Mouse (Mus musculus) left cerebral cortex, postnatal 36 days (tissue): ENCODE results near the gene Tmem253. TPM values are rescaled to one million over a fixed set of nuclear protein-coding genes. Genes with fewer than 3 reads are reported as not detected.

Experiments used
- DNase-seq, 2 experiments: peaks; one replicate each; pipeline ENCODE4 v3.0.0; 2021 to 2022; ENCODE audit warnings: low spot score in 2 of 2, mixed read lengths in 1 of 2
- intact Hi-C: fragments of 180-260 bp; cut with DNase I; formaldehyde crosslinking; loops from one replicate; pipeline ENCODE4 v1.15.1; 2025
- total RNA-seq, 2 experiments: library from RNA; stranded (reverse); gene quantifications; 2 replicates each; pipeline ENCODE4 v1.2.3; 2021

Gene Tmem253
- under 1 TPM in 1 of 2 experiments, not detected in 1; 0.72 TPM for total RNA-seq

- intact Hi-C loops: no loop called here
- no peak for DNase-seq
Observed at GRCm38 (mm10) chr14:52015445-52016100, at the start of gene Tmem253. Gene Tmem253 (plus strand): TSS chr14:52015658.

DNA sequence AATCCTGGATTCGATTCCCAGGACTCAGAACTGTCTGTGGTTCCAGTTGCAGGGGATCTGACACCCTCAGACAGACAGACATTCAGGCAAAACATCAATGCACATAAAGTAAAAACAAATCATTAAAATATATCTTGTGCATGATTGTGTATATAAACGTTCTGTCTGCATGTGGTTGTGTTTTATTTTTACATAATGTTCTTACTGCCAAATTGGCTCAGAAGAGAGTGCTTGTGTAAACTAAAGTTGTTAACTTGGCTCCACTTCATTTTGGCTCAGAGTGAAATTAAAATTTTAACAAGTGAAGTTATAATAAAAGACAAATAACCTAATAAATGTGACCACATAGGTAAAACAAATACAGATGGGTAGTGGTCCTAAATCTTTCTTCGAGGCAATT lies 48.1 kb upstream of the Tmem253 start:
- intact Hi-C loops: no loop called here
- DNase-seq: no peak

DNA sequence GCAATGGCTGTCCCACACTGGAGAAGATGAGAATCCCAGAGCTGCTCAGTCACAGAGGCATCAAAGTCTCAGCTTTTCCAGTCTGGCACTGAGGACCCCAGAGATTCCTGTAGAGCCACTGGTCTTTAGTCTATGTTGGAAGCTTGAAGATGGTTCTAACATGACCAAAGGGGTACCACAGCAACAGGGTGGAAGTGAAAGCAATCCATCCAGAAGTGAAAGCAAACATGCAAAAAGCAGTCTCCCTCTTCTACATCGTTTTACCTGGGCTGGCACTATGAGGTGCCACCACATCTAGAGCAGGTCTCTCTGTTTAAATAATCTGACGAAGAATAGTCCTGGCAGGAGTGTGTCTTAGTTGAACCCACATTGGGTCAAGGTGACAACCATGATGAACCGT lies 36.2 kb upstream of the Tmem253 start:
- intact Hi-C loops: no loop called here
- DNase-seq: no peak

DNA sequence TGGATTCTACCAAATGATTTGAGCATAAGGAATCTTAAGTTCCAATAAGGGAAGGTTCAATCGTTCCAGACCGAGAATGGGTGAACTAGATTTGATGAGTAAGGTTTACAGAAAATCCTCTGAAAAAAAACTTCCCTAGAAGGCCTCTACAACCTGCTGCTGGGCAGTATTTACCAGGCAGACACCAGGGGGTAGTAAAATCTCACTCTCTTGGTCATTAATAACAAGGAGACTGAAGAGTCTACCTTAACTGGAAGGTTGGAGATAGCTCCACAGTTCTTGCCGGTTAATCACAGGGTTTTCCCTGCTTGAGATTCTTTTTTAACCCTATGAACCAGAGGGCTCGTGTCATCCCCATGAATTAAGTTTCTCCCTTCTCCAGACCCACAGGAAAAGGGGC lies 32.2 kb upstream of the Tmem253 start:
- no peak for DNase-seq
- intact Hi-C loops: no loop called here

- no peak for DNase-seq
- intact Hi-C loops: loop anchor here (2.0 kb wide), 1 partner anchor 81 kb away; no protein-coding TSS in a partner anchor
Observed at GRCm38 (mm10) chr14:51983855-51984246, 31.6 kb upstream of the Tmem253 start.

DNA sequence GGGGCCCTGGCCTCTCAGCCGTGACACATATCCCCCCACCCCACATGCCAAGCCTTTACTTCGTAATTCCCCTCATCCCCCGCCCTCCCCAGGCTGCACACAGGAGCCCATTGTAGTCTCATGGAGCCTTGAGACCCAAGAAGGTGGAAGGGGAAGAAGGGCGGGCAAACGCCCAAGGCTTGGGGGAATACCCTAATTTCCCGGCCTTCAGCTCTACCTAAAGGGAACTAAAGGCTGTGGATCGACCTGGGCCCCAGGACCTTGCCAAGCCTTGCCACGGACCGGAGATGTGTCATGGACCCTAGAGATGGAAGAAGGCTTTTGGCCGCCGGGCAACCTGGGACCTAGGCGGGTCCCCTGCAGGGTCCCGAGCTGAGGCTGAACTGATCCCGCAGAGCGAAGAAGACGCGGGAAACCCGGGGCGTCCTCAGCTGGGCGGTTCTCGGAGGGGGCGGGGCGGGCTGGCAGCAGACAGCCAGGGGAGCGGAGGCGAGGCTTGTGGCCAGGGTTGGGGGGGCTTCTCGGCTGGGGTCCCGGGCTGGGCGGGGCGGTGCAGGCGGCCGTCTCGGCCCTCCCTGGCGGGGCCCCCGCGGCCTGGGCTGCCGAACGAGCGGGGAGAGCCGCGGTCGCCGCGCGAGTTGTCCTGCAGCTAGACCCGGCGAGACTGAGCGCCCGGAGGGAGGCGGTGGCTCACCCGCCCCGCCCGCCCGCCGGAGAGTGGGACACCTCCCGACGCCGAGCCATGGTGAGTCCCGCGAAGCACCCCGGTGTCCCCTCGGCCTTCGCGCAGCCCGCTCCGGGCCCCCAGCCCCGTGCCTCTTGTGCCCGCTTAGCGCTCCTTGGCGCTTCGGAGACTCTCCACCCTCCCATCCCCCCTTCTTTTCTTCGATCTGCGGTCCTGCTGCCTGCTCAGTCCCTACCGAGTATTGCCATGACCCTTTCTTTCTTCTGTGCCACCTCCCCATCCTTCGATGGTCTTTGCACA lies 30.9 kb upstream of the Tmem253 start, which contains the start of gene Arhgef40:
Gene Arhgef40 (plus strand): TSS at position 473 of the 985 bp plus-strand sequence.
- DNase-seq: peak; percentile 51 to 68
- intact Hi-C loops: loop anchor here (2.0 to 5.0 kb wide), 2 partner anchors 52 to 82 kb away; no protein-coding TSS in a partner anchor

DNA sequence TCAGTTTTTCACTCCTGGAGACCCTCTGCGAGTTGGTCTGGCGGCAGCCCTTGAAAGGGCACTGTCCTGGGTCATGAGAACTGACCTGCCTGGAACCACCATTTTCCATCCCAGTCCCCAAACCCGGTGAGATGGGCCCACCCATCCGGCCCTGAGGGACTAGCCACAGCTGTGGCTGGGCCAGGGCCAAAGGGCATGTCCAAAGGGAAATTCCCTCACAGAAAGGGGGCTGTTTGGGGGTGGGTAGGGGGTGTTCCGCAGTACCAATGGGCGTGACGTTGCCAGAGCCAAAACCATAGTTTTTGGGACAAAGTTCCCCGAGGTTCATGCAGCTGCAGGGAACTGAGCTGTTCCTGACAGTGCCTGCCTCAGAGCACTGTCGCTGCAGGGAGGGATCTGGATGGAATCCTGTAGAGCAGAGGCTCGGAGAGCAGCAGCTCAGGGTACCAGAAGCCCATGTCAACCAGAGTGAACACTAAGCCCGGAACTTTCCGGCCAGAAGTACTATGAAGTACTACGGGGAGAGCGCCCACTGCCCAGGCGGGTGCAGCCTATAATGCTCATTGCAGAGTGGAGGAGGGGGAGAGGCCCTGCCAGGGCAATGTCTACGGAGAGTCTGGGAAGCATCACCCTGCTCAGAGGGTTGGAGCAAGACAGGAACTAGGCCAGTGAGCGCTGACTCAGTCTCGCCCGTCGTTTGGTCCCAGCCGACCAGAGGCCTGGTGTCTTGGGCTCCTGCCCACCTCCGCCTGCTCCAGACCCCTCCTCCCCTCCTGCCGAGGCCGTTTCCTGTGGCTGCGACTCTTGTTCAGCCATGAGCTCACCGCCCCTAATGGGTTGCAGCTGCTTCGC lies 29.9 kb upstream of the Tmem253 start:
- peak in 1 of 2 experiments; percentile 58 for DNase-seq
- intact Hi-C loops: loop anchor here (2.0 to 5.0 kb wide), 2 partner anchors 53 to 83 kb away; no protein-coding TSS in a partner anchor

DNA sequence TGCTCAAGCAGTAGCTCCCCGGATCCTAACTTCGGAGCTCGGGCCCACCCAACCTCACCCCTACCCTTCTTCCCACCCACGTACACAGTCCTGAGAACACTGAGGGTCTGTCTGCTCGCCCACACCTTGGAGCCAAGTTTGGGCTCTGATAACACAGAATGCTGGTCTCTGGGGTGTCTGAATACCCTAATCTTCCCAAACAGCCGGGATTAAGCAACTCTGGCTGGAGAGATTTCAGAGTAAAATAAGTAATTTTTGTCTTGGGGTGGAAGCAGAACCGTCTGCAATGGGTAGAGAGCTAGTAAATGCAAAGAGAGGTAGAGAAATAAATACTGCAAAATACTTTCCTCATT lies 29.3 kb upstream of the Tmem253 start:
- DNase-seq: no peak
- intact Hi-C loops: loop anchor here (5.0 kb wide), 1 partner anchor 54 kb away; no protein-coding TSS in a partner anchor

GRCm38 (mm10) chr14:51987177-51987576 lies 28.3 kb upstream of the Tmem253 start:
- intact Hi-C loops: loop anchor here (5.0 kb wide), 1 partner anchor 55 kb away; no protein-coding TSS in a partner anchor
- no peak for DNase-seq

DNA sequence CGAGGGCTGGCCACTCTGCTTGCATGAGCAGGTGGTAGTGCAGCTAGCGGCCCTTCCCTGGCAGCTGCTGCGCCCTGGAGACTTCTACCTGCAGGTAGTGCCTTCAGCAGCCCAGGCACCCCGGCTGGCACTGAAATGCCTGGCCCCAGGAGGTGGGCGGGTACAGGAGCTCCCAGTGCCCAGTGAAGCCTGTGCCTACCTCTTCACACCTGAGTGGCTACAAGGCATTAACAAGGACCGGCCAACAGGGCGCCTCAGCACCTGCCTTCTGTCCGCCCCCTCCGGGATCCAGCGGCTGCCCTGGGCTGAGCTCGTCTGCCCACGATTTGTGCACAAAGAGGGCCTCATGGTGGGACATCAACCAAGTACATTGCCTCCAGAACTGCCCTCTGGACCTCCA lies 26.7 kb upstream of the Tmem253 start:
- DNase-seq: no peak
- intact Hi-C loops: loop anchor here (5.0 kb wide), 1 partner anchor 56 kb away; no protein-coding TSS in a partner anchor

- no peak for DNase-seq
- intact Hi-C loops: loop anchor here (5.0 kb wide), 1 partner anchor 57 kb away; no protein-coding TSS in a partner anchor
Observed at GRCm38 (mm10) chr14:51989461-51989970, 25.9 kb upstream of the Tmem253 start.

GRCm38 (mm10) chr14:51994453-51994852 lies 21.0 kb upstream of the Tmem253 start:
- intact Hi-C loops: no loop called here

GRCm38 (mm10) chr14:51995219-51995871 lies 20.1 kb upstream of the Tmem253 start:
- intact Hi-C loops: no loop called here
- no peak for DNase-seq

More at GRCm38 (mm10) chr14:51994453-51994852, 21.0 kb upstream of the Tmem253 start:
- DNase-seq: no peak

DNA sequence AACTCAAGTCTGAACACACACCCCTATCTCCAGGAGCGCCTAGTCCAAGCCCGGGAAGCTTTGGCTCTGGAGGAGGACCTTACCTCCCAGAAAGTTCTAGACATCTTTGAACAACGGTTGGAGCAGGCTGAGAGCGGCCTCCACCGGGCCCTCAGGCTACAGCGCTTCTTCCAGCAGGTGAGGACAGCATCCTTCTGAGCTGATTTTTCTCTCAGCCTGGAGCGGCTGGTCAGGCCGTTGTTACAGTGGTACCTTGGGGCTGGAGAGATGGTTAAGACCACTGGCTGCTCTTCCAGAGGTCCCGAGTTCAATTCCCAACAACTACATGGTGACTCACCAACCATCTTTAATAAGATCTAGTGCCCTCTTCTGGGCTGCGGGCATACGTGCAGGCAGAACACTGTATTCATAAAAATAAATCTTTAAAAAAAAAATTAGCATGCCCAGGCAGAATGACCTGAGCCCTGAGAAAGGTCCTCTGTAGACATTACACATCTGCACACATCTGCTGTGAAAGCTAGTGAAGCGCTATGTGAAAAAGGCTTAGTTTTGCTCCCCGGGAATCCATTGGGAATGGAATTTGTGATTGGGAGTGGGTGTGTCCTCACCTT lies 19.1 kb upstream of the Tmem253 start:
- no peak for DNase-seq
- intact Hi-C loops: no loop called here

DNA sequence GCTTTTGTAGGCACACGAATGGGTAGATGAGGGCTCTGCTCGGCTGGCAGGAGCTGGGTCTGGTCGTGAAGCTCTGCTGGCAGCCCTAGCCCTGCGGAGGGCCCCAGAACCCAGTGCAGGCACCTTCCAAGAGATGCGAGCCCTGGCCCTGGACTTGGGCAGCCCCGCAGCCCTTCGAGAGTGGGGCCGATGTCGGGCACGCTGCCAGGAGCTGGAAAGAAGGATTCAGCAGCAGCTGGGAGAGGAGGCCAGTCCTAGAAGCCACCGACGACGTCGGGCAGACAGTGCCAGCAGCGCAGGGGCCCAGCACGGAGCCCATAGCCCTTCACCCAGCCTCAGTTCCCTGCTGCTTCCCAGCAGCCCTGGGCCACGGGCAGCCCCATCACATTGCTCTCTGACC lies 18.6 kb upstream of the Tmem253 start:
- intact Hi-C loops: no loop called here
- no peak for DNase-seq

- intact Hi-C loops: no loop called here
- no peak for DNase-seq
Observed at GRCm38 (mm10) chr14:51997483-51997882, 18.0 kb upstream of the Tmem253 start.

- intact Hi-C loops: no loop called here
- DNase-seq: peak; percentile 80 to 82
Observed at GRCm38 (mm10) chr14:52003981-52004495, 11.4 kb upstream of the Tmem253 start.

GRCm38 (mm10) chr14:52005141-52005540 lies 10.3 kb upstream of the Tmem253 start:
- intact Hi-C loops: loop anchor here (5.0 kb wide), 1 partner anchor 103 kb away; no protein-coding TSS in a partner anchor
- no peak for DNase-seq
